In the genomic region with DNA sequence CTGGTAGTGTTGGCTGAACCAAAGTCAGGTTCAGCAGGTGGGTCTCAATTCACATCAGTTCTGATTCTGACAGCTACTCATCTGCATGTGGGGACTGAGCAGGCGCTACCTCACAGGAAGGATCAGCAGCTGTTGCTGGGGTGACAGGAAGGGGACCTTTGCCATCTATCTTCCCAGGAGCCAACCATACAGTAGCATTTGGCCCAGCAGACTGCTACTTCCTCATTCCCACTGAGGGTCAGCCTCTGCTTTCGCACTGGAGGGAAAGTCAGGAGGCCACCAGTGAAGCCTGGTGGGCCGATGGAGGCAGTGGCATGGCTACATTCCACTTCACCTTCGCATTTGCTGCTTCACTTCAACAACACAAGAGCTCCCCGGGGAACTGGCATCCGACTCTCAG, we compare ENCODE assay signal across 21 mouse cellular contexts. TPM values are rescaled to one million over a fixed set of nuclear protein-coding genes. Genes with fewer than 3 reads are reported as not detected.
A peak's percentile ranks its signal among the peaks of the same experiment; 100 is the strongest.
DNase-seq lines count a peak whose midpoint lies in the region; ATAC-seq and TF ChIP-seq lines count a peak whose summit lies in the region.
"Had no signal": no experiment of that assay in that cellular context is flagged by ENCODE, and none has a peak within 500 bp of the region (broad histone marks: within the 10 kb centered on the region; RNA-seq: fewer than 3 reads in every experiment).

No protein-coding gene starts in this region.

- H3K9me3 ChIP-seq in stomach, postnatal 0 days (ENCODE audit: control insufficient read depth, low read length) = no peaks in the 10 kb centered on the region
- H3K9me3 ChIP-seq in embryonic facial prominence, embryonic 10.5 days = no peaks in the 10 kb centered on the region
- H3K9me3 ChIP-seq: embryonic facial prominence, embryonic 13.5 days; forebrain, embryonic 12.5 days; heart, embryonic 10.5 days; limb, embryonic 12.5 days; neural tube, embryonic 15.5 days had no signal

- H3K27ac ChIP-seq in kidney, adult 2 months (ENCODE audit: insufficient read depth, low read depth, low read length) = no peak overlapping the region
- H3K27ac ChIP-seq in spleen, adult 2 months (ENCODE audit: insufficient read depth, low read length) = peak overlapping the region; percentile 39
- H3K27ac ChIP-seq in stomach, postnatal 0 days (replicated peaks) = no peak overlapping the region
- no peak overlapping the region for H3K27ac ChIP-seq in embryonic facial prominence, embryonic 10.5 days (replicated peaks)
- H3K27ac ChIP-seq: embryonic facial prominence, embryonic 13.5 days; forebrain, embryonic 12.5 days; heart, embryonic 10.5 days; hindbrain, embryonic 14.5 days; limb, embryonic 12.5 days; neural tube, embryonic 15.5 days had no signal

- H3K9ac ChIP-seq in stomach, postnatal 0 days (ENCODE audit: low read length) = no peak overlapping the region
- H3K9ac ChIP-seq: embryonic facial prominence, embryonic 13.5 days; forebrain, embryonic 12.5 days; hindbrain, embryonic 14.5 days; limb, embryonic 12.5 days; neural tube, embryonic 15.5 days had no signal

- H3K4me3 ChIP-seq in kidney, adult 2 months (ENCODE audit: insufficient read depth, low read depth, low read length) = no peak overlapping the region
- H3K4me3 ChIP-seq in spleen, adult 2 months (ENCODE audit: extremely low read depth, insufficient read depth, insufficient read length) = no peak overlapping the region
- no peak overlapping the region for H3K4me3 ChIP-seq in stomach, postnatal 0 days (ENCODE audit: low read depth, low read length)
- no peak overlapping the region for H3K4me3 ChIP-seq in embryonic facial prominence, embryonic 10.5 days
- H3K4me3 ChIP-seq: embryonic facial prominence, embryonic 13.5 days; forebrain, embryonic 12.5 days; heart, embryonic 10.5 days; limb, embryonic 12.5 days; neural tube, embryonic 15.5 days had no signal

- peaks cover 7% of the 10 kb centered on the region for H3K4me1 ChIP-seq in kidney, adult 2 months (ENCODE audit: control insufficient read depth, insufficient read depth, low read length)
- peaks cover 5% of the 10 kb centered on the region; the same call in 1 of the 2 replicates for H3K4me1 ChIP-seq in spleen, adult 2 months (ENCODE audit: control insufficient read depth, insufficient read depth, insufficient read length)
- peaks cover 8% of the 10 kb centered on the region for H3K4me1 ChIP-seq in stomach, postnatal 0 days (replicated peaks; ENCODE audit: control insufficient read depth, insufficient read depth)
- peaks cover 13% of the 10 kb centered on the region for H3K4me1 ChIP-seq in embryonic facial prominence, embryonic 10.5 days

- WGBS in kidney, adult 2 months = 52% methylated on average over 6 of the region's 6 CpGs
- WGBS in spleen, adult 2 months = 12% methylated on average over 6 of the region's 6 CpGs
- 63% methylated on average over 6 of the region's 6 CpGs for WGBS in stomach, postnatal 0 days
- 72% methylated on average over 6 of the region's 6 CpGs for WGBS in embryonic facial prominence, embryonic 10.5 days

- DNase-seq in kidney, adult 2 months = peak; percentile 13
- DNase-seq in kidney, postnatal 25 days = no peak
- DNase-seq in spleen, adult 2 months (ENCODE audit: low read depth in 1 of 2, low spot score in 2 of 2) = no peak
- no peak for DNase-seq in spleen, postnatal 10 days (ENCODE audit: low spot score in 2 of 2)
- DNase-seq in stomach, postnatal 0 days (ENCODE audit: low spot score) = no peak
- DNase-seq in embryonic facial prominence, embryonic 10.5 days (ENCODE audit: low spot score) = no peak
- DNase-seq: adrenal gland, postnatal 36 days; cerebellum, postnatal 25 days; kidney, postnatal 36 days; layer of hippocampus, postnatal 36 days; lung, adult 18-20 months; retina, postnatal 1 day had no signal

- no peaks in the 10 kb centered on the region for H3K27me3 ChIP-seq in kidney, adult 2 months (replicated peaks; ENCODE audit: control insufficient read depth, insufficient read depth, low read length)
- no peaks in the 10 kb centered on the region for H3K27me3 ChIP-seq in spleen, adult 2 months (ENCODE audit: control insufficient read depth, insufficient read depth, low read length)
- H3K27me3 ChIP-seq in stomach, postnatal 0 days (ENCODE audit: control insufficient read depth, insufficient read depth, low read length) = no peaks in the 10 kb centered on the region
- no peaks in the 10 kb centered on the region for H3K27me3 ChIP-seq in embryonic facial prominence, embryonic 10.5 days (replicated peaks; ENCODE audit: low read depth, poor library complexity, severe bottlenecking)
- H3K27me3 ChIP-seq: embryonic facial prominence, embryonic 13.5 days; forebrain, embryonic 12.5 days; limb, embryonic 12.5 days; neural tube, embryonic 15.5 days had no signal

- H3K36me3 ChIP-seq in kidney, adult 2 months (ENCODE audit: control insufficient read depth, insufficient read depth, low read length) = no peaks in the 10 kb centered on the region
- H3K36me3 ChIP-seq in spleen, adult 2 months (ENCODE audit: control insufficient read depth, insufficient read depth, low read length) = no peaks in the 10 kb centered on the region
- H3K36me3 ChIP-seq in stomach, postnatal 0 days (ENCODE audit: control insufficient read depth, insufficient read depth, low read length) = no peaks in the 10 kb centered on the region
- peaks cover 23% of the 10 kb centered on the region for H3K36me3 ChIP-seq in embryonic facial prominence, embryonic 10.5 days (replicated peaks)

- TF ChIP-seq EP300 in stomach, postnatal 0 days (optimal IDR thresholded peaks at IDR 0.05) = no peak

- TF ChIP-seq CTCF in kidney, adult 2 months (conservative IDR thresholded peaks at IDR 0.05; ENCODE audit: insufficient read depth, insufficient read length, low read depth, low read length) = no peak
- TF ChIP-seq CTCF in spleen, adult 2 months (IDR thresholded peaks at IDR 0.05; ENCODE audit: extremely low read depth, insufficient read depth, insufficient read length, insufficient replicate concordance) = no peak
- TF ChIP-seq CTCF in stomach, postnatal 0 days (IDR thresholded peaks at IDR 0.05; ENCODE audit: low read depth) = no peak

- ATAC-seq in granulocyte monocyte progenitor cell, adult 5-6 weeks (replicated peaks; ENCODE audit: poor library complexity, severe bottlenecking) = peak; percentile 90
- no peak for ATAC-seq in stomach, postnatal 0 days (ENCODE audit: low FRiP score, low TSS enrichment)
- ATAC-seq: activated CD4-positive, CD25-positive, alpha-beta regulatory T cell, adult 4 months; intestine, postnatal 0 days had no signal

- no peak overlapping the region for H3K4me2 ChIP-seq in stomach, postnatal 0 days (replicated peaks; ENCODE audit: low read depth)
- H3K4me2 ChIP-seq: embryonic facial prominence, embryonic 13.5 days; forebrain, embryonic 12.5 days; hindbrain, embryonic 14.5 days; limb, embryonic 12.5 days; neural tube, embryonic 15.5 days had no signal

- TF ChIP-seq POLR2A in kidney, adult 2 months (IDR thresholded peaks at IDR 0.05; ENCODE audit: low read depth, low read length) = no peak
- TF ChIP-seq POLR2A in spleen, adult 2 months (IDR thresholded peaks at IDR 0.05; ENCODE audit: low read depth, low read length) = no peak

RNA-seq across cellular contexts. Expression of gene Dnal4, which starts 9.3 kb away (rescaled TPM):
- 54.3 and 57.8 TPM in 2 replicates for polyA plus RNA-seq in kidney, adult 2 months (2012; rRNA removed)
- 18.1 and 21.3 TPM in 2 replicates for polyA plus RNA-seq in spleen, adult 2 months (2012; rRNA removed)
- total RNA-seq in granulocyte monocyte progenitor cell, adult 5-6 weeks (2014; fragmentation: Nextera tagmentation) = 9.5 and 27.7 TPM in 2 replicates
- 11.6 and 13.5 TPM in 2 replicates for total RNA-seq in granulocyte monocyte progenitor cell, adult 5-6 weeks (2017)
- 30.5 and 31.4 TPM in 2 replicates for polyA plus RNA-seq in stomach, postnatal 0 days (2015; fragmentation: Nextera tagmentation; extraction: Ambion mirVana)
- 66.3 and 68.6 TPM in 2 replicates for polyA plus RNA-seq in embryonic facial prominence, embryonic 10.5 days (2016; fragmentation: Nextera tagmentation; extraction: Ambion mirVana)

RNA-seq across cellular contexts. Expression of gene Sun2, which starts 26.0 kb away (rescaled TPM):
- 31.5 and 31.9 TPM in 2 replicates for polyA plus RNA-seq in kidney, adult 2 months (2012; rRNA removed)
- polyA plus RNA-seq in spleen, adult 2 months (2012; rRNA removed) = 101 and 116 TPM in 2 replicates
- 120 and 133 TPM in 2 replicates for total RNA-seq in granulocyte monocyte progenitor cell, adult 5-6 weeks (2014; fragmentation: Nextera tagmentation)
- total RNA-seq in granulocyte monocyte progenitor cell, adult 5-6 weeks (2017) = 227 and 268 TPM in 2 replicates
- polyA plus RNA-seq in stomach, postnatal 0 days (2015; fragmentation: Nextera tagmentation; extraction: Ambion mirVana) = 2.2 TPM in 2 replicates
- polyA plus RNA-seq in embryonic facial prominence, embryonic 10.5 days (2016; fragmentation: Nextera tagmentation; extraction: Ambion mirVana) = 2.4 and 3.4 TPM in 2 replicates

RNA-seq across cellular contexts. Expression of gene Nptxr, which starts 36.3 kb away (rescaled TPM):
- polyA plus RNA-seq in kidney, adult 2 months (2012; rRNA removed) = 2.0 and 2.1 TPM in 2 replicates
- 1.3 and 1.7 TPM in 2 replicates for polyA plus RNA-seq in spleen, adult 2 months (2012; rRNA removed)
- 0.52 and 0.85 TPM in 2 replicates for total RNA-seq in granulocyte monocyte progenitor cell, adult 5-6 weeks (2014; fragmentation: Nextera tagmentation)
- 0.04 and 0.31 TPM in 2 replicates for total RNA-seq in granulocyte monocyte progenitor cell, adult 5-6 weeks (2017)
- polyA plus RNA-seq in stomach, postnatal 0 days (2015; fragmentation: Nextera tagmentation; extraction: Ambion mirVana) = 2.0 and 2.5 TPM in 2 replicates
- 1.8 and 2.2 TPM in 2 replicates for polyA plus RNA-seq in embryonic facial prominence, embryonic 10.5 days (2016; fragmentation: Nextera tagmentation; extraction: Ambion mirVana)
